Mouse (Mus musculus): ENCODE measurements around the gene Abhd17c. TPM values are rescaled to one million over a fixed set of nuclear protein-coding genes. Genes with fewer than 3 reads are reported as not detected.

The Abhd17c gene
- 2.4 TPM for polyA plus RNA-seq (2017; shearing (Covaris generic))

DNA sequence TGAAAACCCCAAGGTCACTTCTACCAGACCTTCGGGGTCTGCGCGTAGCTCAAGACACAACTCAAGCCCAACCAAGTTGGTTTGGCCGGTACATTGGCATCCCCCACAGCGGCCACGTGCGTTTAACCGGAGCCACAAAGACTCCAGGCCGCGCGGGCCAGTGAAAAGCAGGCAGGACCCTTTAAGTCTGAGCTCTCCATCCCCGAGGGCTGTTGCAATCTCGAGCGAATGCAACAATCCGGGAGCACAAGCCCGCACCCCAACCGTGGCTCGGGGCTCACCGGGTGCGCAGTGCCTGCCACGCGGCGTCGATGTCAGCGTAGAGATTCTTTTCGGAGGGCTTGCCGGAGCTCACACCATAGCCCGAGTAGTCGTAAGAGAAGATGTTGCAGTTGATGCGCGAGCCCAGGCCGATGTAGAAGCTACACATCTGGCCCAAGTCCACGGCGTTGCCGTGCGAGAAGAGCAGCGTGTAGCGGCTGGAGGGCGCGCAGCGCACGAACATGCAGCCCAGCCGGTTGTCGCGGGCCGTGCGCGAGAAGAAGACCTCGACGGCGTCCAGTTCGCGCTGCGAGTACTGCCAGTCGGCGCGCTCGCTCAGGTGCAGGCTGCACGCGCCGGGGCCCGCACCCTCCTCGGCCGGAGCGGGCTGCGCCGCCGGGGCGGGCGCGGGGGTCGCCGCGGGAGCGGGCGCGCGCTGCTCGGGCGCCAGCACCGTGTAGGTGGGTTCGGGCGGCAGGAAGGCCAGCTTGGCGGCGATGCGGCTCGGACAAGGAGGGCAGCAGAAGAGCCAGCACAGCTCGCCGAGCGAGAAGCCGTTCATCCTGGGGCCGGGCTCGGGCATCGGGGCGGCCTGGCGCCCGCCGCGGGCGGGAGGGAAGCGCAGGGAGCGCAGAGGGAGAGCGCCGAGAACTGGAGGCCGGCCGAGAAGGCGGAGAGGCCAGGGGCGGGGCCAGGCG, at the start of gene Abhd17c:
Gene Abhd17c, minus strand, starts transcription at position 893 of the 959 bp plus-strand sequence.

DNA sequence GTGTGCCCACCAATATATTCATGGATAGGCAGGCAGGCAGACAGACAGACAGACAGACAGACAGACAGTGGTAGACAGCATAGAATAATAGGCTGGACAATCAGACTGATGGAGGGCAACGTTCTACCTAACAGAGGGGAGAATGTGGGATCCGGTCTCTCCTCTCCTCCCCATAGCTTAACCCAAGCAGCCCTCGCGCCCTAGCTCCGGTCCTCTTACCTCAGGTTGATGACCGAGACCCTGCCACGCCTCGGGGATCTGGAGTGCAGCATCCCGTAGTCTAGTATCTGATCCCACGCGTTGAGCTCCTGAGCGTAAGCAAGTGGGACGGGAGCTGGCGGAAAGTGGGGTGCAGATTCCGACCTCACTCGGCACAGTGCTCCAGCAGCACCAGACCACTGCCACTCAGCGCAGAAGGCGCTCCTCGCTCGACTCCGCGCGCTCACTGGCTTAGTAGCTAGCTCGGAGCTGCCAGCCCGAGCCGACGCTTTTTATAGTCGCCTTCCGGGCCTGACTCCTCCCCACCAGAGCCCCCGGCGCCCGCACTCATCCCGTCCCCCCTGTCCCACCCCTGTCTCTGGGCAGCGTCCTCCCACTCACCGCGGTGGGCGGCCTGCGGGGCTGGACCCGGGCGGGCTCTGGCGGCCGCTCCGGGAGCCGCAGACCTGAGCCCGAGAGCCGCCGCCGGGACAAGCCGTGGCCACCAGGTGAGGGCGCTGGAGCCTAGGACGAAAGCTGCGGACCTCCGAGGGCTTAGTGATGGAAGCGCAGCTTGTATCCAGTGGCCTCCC, 65.5 kb downstream of the Abhd17c start, which contains the start of gene Cemip:
Gene Cemip, minus strand, starts transcription at position 464 of the 791 bp plus-strand sequence.

Other genes starting within 250 kb of the Abhd17c start
- 0.17 TPM for gene Cemip, start 65.4 kb downstream of the Abhd17c start, polyA plus RNA-seq (2017; shearing (Covaris generic))